Mouse (Mus musculus) skeletal muscle tissue, adult 2 months (tissue): Measurements from ENCODE around the gene Polr2b.

Experiments used
- DNase-seq: peaks from one replicate; pipeline ENCODE4 v3.0.0-alpha.2; 2012; ENCODE audit warnings: low read depth, low spot score

Polr2b gene

GRCm38 (mm10) chr5:77362120-77362519, 52.2 kb downstream of the Polr2b start:
- DNase-seq, result no peak

- DNase-seq, result no peak
Observed at GRCm38 (mm10) chr5:77363650-77364049, 53.7 kb downstream of the Polr2b start.

DNA sequence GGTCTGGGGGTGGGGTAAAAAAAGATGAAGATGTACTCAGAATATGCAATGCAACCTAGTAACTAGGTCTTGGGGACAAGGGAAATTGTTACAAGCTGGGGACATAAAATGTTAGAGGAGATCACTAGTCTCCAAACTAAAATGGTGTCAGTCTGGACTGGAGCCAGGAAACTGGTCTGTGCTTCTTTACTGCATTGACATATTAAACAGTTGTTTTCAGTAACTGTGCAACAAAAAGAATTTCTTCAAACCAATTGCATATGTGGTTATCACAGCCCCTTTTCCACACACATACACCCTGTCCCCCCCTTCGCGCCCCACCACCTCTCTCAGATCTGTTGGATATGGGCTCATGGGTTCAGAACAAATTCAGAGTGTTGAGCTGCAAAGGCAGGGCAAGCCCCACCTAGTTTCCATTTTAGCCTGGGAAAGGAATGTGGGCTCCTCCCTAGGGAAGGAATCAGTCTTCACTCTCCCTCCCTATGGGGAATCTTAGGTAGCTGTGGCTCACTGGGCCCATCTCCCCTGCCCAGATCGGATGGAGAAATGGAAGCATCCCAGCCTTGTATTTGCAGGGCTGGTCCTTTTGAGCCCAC, 54.6 kb downstream of the Polr2b start:
- DNase-seq, result no peak

GRCm38 (mm10) chr5:77366313-77366712, 56.4 kb downstream of the Polr2b start:
- DNase-seq, result no peak

GRCm38 (mm10) chr5:77367145-77367544, 57.2 kb downstream of the Polr2b start:
- DNase-seq, result no peak

DNA sequence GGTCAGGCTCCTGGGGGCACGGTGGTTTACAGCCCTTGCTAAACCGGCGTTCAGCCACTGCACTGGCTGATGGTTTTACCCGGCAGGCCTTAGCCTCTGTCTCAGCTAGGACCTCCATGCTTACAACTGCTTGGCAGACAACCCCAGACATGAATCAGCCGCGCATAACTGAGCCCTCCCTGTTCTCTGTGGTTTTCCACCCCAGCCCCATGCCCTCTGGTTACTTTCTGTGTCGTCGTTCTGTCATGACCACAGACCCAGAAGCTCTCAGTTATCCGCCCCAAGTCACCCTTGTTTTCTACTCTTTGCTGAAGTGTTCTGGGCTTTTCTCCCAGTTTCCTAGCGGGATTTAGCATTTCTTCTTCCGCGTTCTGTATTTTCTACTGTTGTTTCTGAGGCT, 57.7 kb downstream of the Polr2b start:
- no peak for DNase-seq

- no peak for DNase-seq
Observed at GRCm38 (mm10) chr5:77368194-77368593, 58.2 kb downstream of the Polr2b start.

DNA sequence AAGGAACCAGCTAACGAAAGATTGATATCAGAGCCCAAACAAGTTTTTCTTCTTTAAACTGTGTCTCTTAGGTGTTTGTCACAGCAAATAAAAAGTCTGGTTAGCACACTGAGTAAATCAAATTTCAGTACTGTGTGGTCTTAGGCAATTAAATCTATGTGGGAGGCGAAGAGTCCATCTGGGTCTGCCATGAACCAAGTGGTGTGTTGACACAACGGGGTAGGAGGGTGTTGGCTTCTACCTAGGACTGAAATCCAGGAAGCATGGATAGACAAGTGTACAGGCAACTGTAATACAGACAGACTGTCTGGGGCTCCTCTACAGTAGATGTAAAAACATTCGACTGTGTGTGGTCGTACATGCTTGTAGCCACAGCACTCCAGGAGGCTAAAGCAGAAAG, 59.4 kb downstream of the Polr2b start:
- DNase-seq, result no peak

GRCm38 (mm10) chr5:77370378-77370892, 60.5 kb downstream of the Polr2b start:
- DNase-seq, result no peak

DNA sequence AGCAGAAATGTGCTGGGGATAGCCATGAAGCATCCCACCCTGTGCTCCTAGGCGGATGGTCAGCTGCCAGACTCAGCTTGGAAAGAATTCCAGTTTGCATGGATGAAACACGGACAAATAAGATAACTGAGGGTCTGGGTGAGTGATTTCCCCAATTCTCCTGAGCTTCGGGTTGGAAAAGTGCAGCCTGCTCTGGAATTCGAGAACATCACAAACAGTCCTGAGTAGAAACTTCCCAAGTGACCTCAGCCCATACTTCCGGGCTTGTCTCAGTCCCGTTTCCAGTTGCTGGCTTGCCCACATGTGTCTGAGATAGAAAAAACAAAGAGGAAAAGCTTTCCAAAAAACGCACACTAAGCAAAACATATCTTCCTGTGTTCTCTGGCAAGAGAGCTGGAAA, 62.3 kb downstream of the Polr2b start:
- DNase-seq, result peak; percentile 51

DNA sequence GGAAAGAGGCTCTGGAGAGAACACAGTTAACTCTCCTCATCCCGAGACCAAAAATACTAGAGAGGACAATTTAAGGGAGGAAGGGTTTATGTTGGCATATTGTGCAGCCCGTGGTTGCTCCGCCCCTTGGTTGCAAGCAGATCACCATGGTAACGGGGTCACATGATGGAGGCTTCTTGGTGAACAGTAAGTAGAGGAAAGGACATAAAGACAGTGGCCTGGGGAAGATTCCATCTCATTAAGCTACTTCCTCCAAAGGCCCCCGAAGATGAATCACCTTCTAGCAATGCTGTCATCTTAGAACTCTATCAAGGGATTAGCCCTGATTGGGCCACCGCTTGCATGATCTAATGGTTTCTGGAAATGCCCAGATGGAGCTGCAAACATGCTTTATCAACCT, 62.8 kb downstream of the Polr2b start:
- peak; percentile 45 for DNase-seq

DNA sequence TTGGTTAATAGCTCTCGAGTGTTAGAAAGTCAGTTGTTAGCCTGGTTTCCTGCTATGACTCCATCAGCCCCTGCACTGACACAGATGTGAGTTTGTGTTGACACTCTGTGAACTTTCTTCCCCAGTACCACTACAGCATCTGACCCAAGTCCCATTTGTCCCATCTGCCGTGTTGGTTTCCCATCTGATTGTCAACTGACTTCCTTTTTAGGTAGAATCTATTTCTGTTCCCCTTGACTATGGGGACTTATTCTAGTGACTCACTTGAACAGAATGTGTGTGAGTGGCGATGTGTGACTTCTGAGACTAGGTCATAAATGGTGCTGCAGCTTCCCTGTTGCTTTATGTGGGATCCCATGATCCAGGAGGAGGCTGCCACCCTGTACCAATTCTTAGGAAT, 65.0 kb downstream of the Polr2b start:
- no peak for DNase-seq

DNA sequence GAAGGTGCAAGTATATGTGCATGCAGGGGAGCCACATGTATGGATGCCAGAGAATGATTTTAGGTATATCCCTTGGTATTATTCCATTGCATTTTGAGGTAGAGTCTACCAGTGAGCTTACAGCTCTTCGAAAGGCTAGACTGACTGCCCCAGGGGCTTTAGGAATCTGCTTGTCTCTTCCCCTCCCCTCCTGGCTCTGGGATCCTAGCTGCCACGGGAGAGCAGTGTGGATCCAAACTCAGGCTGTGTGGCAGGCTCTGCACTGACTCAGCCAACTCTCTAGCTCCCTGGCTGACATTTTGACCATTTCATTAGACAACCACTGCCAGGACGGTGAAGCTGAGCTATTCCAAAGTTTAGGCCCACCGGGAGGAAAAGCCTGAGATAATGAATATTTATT, 65.6 kb downstream of the Polr2b start:
- DNase-seq, result no peak

DNA sequence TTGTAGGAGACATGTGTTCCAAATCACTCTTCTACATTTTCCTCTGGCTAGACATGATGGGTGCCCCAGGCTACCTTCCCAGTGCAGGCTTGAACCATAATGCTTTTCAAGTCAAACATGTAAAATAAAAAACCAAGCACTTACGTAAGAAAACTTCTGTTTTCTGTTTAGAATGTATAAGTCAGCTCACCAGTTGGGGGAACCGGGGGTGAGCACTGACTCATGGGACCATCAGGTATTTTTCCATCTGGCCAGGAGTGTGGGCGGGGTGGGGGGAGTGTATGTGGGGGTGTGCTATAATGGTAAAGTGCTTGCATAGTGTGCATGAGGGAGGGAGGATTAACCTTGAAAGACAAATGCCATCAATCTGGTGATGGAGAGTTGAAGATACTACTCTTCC, 68.1 kb downstream of the Polr2b start:
- DNase-seq, result no peak

DNA sequence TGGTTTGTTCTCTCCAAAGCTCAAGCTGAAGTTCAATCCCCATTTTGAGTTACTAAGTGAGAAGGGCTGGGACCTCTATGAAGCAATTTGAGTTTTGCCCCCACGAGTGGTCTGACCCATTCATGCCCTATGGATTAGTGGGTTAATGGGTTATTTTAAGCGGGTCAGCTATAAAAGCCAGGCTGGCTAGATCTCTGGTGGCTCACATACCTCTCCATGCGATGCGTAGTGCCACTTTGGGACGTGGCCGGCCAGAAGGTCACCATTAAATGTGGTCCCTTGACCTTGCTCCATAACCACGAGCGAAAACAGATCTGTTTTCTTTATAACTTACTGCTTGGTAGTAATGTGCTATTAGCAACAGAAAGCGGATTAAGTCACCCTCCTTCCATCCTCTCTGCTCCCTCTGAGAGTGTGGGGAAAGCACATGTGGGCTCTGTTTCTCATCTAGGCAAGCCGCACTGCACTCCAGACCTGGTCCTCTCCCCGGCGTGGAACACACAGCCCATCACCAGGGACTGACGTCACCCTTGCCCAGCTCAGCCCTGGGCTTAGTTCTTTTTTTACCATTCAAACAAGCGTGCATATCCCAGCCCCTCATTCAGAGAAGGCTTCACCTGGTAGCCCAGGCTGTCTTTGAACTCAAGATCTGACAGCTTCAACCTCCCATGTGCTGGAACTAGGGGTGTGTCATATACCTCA, 69.6 kb downstream of the Polr2b start:
- DNase-seq, result no peak

GRCm38 (mm10) chr5:77380321-77380901, 70.5 kb downstream of the Polr2b start:
- no peak for DNase-seq

DNA sequence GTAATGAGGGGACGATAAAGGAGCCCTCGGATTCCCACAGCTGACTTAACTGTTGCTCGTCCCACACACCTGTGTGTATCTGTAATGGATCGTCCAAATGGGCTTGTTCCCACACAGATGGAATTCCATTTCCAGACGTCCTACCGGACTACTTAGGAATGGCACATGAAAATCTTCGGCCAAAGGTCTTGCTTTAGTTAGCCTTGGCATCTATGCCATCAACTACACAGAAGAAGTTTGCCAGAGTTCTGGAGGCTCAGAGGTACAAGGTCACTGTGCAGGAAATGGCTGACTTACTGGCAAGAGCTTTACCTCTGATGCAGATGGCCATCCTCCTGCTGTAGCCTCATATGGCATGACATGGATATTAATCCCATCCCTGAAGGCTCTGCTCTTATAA, 71.3 kb downstream of the Polr2b start:
- no peak for DNase-seq

DNA sequence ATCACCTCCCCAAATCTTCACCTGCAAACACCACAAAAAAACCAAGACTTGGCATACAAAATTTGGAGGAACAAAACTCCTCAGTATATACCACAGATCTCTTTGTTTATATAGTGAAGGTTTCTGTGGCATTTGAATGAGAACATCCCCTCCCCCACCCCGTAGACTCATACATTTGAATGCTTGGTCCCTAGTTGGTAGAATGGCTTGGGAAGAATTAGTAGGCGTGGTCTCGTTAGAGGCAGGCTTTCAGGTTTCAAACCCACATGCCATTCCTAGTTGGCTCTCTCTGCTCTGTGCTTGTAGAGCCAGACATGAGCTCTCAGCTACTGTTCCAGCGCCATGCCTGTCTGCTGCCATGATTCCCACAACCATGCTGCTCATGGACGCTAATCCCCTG, 71.7 kb downstream of the Polr2b start:
- DNase-seq, result no peak

- no peak for DNase-seq
Observed at GRCm38 (mm10) chr5:77383799-77384554, 74.0 kb downstream of the Polr2b start.

DNA sequence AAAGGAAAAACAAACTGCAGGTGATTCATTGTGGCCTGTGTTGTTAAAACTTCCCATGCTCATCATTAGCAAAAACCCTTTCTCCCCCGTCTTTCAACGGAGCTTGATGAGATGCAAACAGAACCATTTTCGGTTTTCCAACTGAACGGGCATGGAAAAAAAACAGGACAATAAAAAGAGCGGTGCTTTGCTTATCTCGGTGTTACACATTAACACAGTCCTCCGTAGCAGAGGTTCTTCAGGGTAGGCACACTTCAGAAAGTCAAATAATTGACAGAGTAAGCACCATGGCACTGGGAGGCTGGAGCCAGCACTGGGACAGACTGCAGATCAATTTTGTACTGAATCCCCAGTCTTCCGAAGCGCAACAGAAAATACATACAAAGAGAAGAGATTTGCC, 74.8 kb downstream of the Polr2b start:
- DNase-seq, result no peak

DNA sequence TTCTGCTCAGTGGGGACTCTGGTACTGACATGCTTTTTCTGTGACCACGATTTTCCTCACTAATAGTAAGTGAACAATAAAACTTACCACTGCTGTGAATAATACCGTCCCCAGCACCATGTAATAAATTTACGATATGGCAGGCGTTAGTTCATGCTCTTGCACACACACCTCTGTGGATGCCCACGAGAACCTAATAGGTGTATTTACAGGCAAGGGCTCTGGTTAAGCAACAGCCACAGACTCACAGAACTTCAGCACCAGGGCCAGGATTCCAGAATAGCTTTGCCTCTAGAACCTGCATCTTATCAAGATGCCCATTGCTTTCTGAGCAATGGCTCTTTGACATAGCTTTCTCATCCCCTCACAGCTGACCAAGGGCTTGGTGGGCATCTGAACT, 75.3 kb downstream of the Polr2b start:
- no peak for DNase-seq

GRCm38 (mm10) chr5:77385900-77386595, 76.1 kb downstream of the Polr2b start:
- DNase-seq, result no peak
